Mouse (Mus musculus) stomach, embryonic 14.5 days (tissue): ENCODE data around the gene Nrarp. TPM values are rescaled to one million over a fixed set of nuclear protein-coding genes. Genes with fewer than 3 reads are reported as not detected.

Experiments used
- ATAC-seq: fragments of 200-750 bp; cut with Nextera tagmentation; 2 replicates; pipeline ENCODE4 v1.8.0; 2017; ENCODE audit warnings: low read depth, moderate TSS enrichment; ENCODE audit not compliant: insufficient number of reproducible peaks, insufficient read depth, low FRiP score
- H3K27ac ChIP-seq: fragments of 300-500 bp; sonication (generic); 2 replicates; pipeline ENCODE4 v1.5.1; 2014; ENCODE audit warnings: mild to moderate bottlenecking, low read length, moderate library complexity, mixed read lengths
- H3K27me3 ChIP-seq: fragments of 300-500 bp; sonication (generic); 2 replicates; pipeline ENCODE4 v1.6.1; 2014; ENCODE audit warnings: low read length, control low read depth, mixed read lengths; ENCODE audit not compliant: control insufficient read depth, insufficient read depth
- H3K36me3 ChIP-seq: fragments of 300-500 bp; sonication (generic); 2 replicates; pipeline ENCODE4 v1.6.1; 2014; ENCODE audit warnings: mild to moderate bottlenecking, control low read depth, low read length, moderate library complexity, mixed read lengths; ENCODE audit not compliant: control insufficient read depth, insufficient read depth
- H3K4me1 ChIP-seq: fragments of 300-500 bp; sonication (generic); 2 replicates; pipeline ENCODE4 v1.6.1; 2014; ENCODE audit warnings: low read length, control low read depth, mixed read lengths; ENCODE audit not compliant: control insufficient read depth, insufficient read depth
- H3K4me2 ChIP-seq: fragments of 300-500 bp; sonication (generic); replicated peaks from 2 replicates; pipeline ENCODE4 v1.6.1; 2014; ENCODE audit warnings: low read depth, low read length, control low read depth
- H3K4me3 ChIP-seq: fragments of 300-500 bp; sonication (generic); 2 replicates; pipeline ENCODE4 v1.5.1; 2014; ENCODE audit warnings: low read depth, low read length, control low read depth
- H3K9ac ChIP-seq: fragments of 300-500 bp; sonication (generic); replicated peaks from 2 replicates; pipeline ENCODE4 v1.6.1; 2014; ENCODE audit warnings: low read depth, mild to moderate bottlenecking, control low read depth, low read length, moderate library complexity, mixed read lengths
- H3K9me3 ChIP-seq: fragments of 300-500 bp; sonication (generic); 2 replicates; pipeline ENCODE4 v1.6.1; 2016; ENCODE audit warnings: low read depth, low read length, control low read depth; ENCODE audit not compliant: control insufficient read depth
- WGBS: fragments of 180-500 bp; shearing (Covaris S2); extraction: QIAGEN DNeasy Blood & Tissue Kit; methylation state at CpG from one replicate; pipeline ENCODE4 v1.1.7; 2014; 5-methylcytosine and 5-hydroxymethylcytosine counted together
- polyA plus RNA-seq: library from polyadenylated mRNA; unstranded; fragments of >200 nt; fragmentation: Nextera tagmentation; extraction: Ambion mirVana; gene quantifications from 2 replicates; pipeline ENCODE4 v1.2.1, GENCODE M21; 2014

The Nrarp gene
- polyA plus RNA-seq, 1 experiment from 2014 or later: 8.0 TPM

GRCm38 (mm10) chr2:25151280-25151956 lies 29.1 kb upstream of the Nrarp start:
- Histone ChIP-seq H3K27ac (no peak overlapping the region), H3K4me1 (no peaks in the 10 kb centered on the region), H3K4me2 (no peak overlapping the region), H3K9me3 (no peaks in the 10 kb centered on the region), H3K27me3 (no peaks in the 10 kb centered on the region), H3K4me3 (no peak overlapping the region), H3K36me3 (no peaks in the 10 kb centered on the region), H3K9ac (no peak overlapping the region)
- no peak for ATAC-seq
- WGBS: 67% methylated on average over 4 of the region's 4 CpGs

GRCm38 (mm10) chr2:25156177-25156576 lies 24.4 kb upstream of the Nrarp start:
- H3K9ac ChIP-seq: no peak overlapping the region
- H3K4me3 ChIP-seq: no peak overlapping the region
- no peaks in the 10 kb centered on the region for H3K4me1 ChIP-seq
- no peak for ATAC-seq
- H3K4me2 ChIP-seq: no peak overlapping the region
- no peak overlapping the region for H3K27ac ChIP-seq
- H3K9me3 ChIP-seq: no peaks in the 10 kb centered on the region
- no peaks in the 10 kb centered on the region for H3K27me3 ChIP-seq
- WGBS: 81% methylated on average over 3 of the region's 3 CpGs
- H3K36me3 ChIP-seq: no peaks in the 10 kb centered on the region

GRCm38 (mm10) chr2:25156990-25157389 lies 23.6 kb upstream of the Nrarp start:
- WGBS: 47% methylated on average over 2 of the region's 2 CpGs
- Histone ChIP-seq H3K9ac (no peak overlapping the region), H3K4me1 (no peaks in the 10 kb centered on the region), H3K27me3 (no peaks in the 10 kb centered on the region), H3K9me3 (no peaks in the 10 kb centered on the region), H3K27ac (no peak overlapping the region), H3K36me3 (no peaks in the 10 kb centered on the region), H3K4me2 (no peak overlapping the region), H3K4me3 (no peak overlapping the region)
- ATAC-seq: no peak

GRCm38 (mm10) chr2:25157655-25158054 lies 22.9 kb upstream of the Nrarp start:
- Histone ChIP-seq H3K4me2 (no peak overlapping the region), H3K36me3 (no peaks in the 10 kb centered on the region), H3K27me3 (no peaks in the 10 kb centered on the region), H3K9me3 (no peaks in the 10 kb centered on the region), H3K4me1 (no peaks in the 10 kb centered on the region), H3K27ac (no peak overlapping the region), H3K4me3 (no peak overlapping the region), H3K9ac (no peak overlapping the region)
- 39% methylated on average over 2 of the region's 2 CpGs for WGBS
- ATAC-seq: no peak

GRCm38 (mm10) chr2:25167481-25167880 lies 13.1 kb upstream of the Nrarp start:
- no peaks in the 10 kb centered on the region for H3K27me3 ChIP-seq
- H3K9me3 ChIP-seq: no peaks in the 10 kb centered on the region
- peak overlapping the region; percentile 82 for H3K4me2 ChIP-seq
- ATAC-seq: 0 out of 2 replicates have a peak, but pooled peaks have one; percentile 4
- peaks cover 11% of the 10 kb centered on the region for H3K4me1 ChIP-seq
- peak overlapping the region; percentile 52; the same call in 1 of the 2 replicates for H3K27ac ChIP-seq
- WGBS: 25% methylated on average over 4 of the region's 4 CpGs
- peak overlapping the region; percentile 18; the same call in 1 of the 2 replicates for H3K9ac ChIP-seq
- H3K4me3 ChIP-seq: peak overlapping the region; percentile 39
- no peaks in the 10 kb centered on the region for H3K36me3 ChIP-seq

GRCm38 (mm10) chr2:25167919-25168664 lies 12.5 kb upstream of the Nrarp start:
- Histone ChIP-seq H3K36me3 (no peaks in the 10 kb centered on the region), H3K27me3 (no peaks in the 10 kb centered on the region), H3K4me1 (peaks cover 15% of the 10 kb centered on the region), H3K4me2 (peak overlapping the region; percentile 82), H3K9ac (peak overlapping the region; percentile 33), H3K4me3 (peak overlapping the region; percentile 39), H3K9me3 (no peaks in the 10 kb centered on the region), H3K27ac (peak overlapping the region; percentile 52; the same call in 1 of the 2 replicates)
- peak; percentile 66 for ATAC-seq
- 1% methylated on average over 40 of the region's 41 CpGs for WGBS

GRCm38 (mm10) chr2:25168665-25168978 lies 11.9 kb upstream of the Nrarp start:
- Histone ChIP-seq H3K4me3 (peak overlapping the region; percentile 39), H3K9me3 (no peaks in the 10 kb centered on the region), H3K27ac (peak overlapping the region; percentile 52; the same call in 1 of the 2 replicates), H3K4me1 (peaks cover 16% of the 10 kb centered on the region), H3K27me3 (no peaks in the 10 kb centered on the region), H3K9ac (peak overlapping the region; percentile 33; the same call in 1 of the 2 replicates), H3K36me3 (no peaks in the 10 kb centered on the region), H3K4me2 (peak overlapping the region; percentile 82)
- ATAC-seq: no peak
- whole genome bisulfite sequencing: 24% methylated on average over 2 of the region's 2 CpGs

- 36% methylated on average over 5 of the region's 5 CpGs for WGBS
- Histone ChIP-seq H3K9ac (no peak overlapping the region), H3K9me3 (no peaks in the 10 kb centered on the region), H3K4me3 (no peak overlapping the region), H3K4me1 (peaks cover 16% of the 10 kb centered on the region), H3K27ac (no peak overlapping the region), H3K27me3 (no peaks in the 10 kb centered on the region), H3K4me2 (no peak overlapping the region), H3K36me3 (no peaks in the 10 kb centered on the region)
- no peak for ATAC-seq
These were observed 10.8 kb upstream of the Nrarp start for GRCm38 (mm10) chr2:25169778-25170177.
